Mouse (Mus musculus) spleen, adult 18-20 months (tissue): ENCODE results near the gene Tut4.

ENCODE experiments used
- DNase-seq, 2 experiments: peaks; one replicate each; pipeline ENCODE4 v3.0.0; 2022; ENCODE audit warnings: mixed read lengths in 2 of 2

Gene Tut4

GRCm38 (mm10) chr4:108539701-108540100 is 80.5 kb downstream of the Tut4 start:
- DNase-seq = no peak

GRCm38 (mm10) chr4:108565026-108565425 is 105.8 kb downstream of the Tut4 start:
- DNase-seq = no peak

GRCm38 (mm10) chr4:108572644-108573043 is 113.4 kb downstream of the Tut4 start:
- no peak for DNase-seq

GRCm38 (mm10) chr4:108578840-108579742 is 119.9 kb downstream of the Tut4 start, which contains the start of the genes Prpf38a and Orc1:
Gene Prpf38a (minus strand): TSS chr4:108579336.
Gene Orc1 (plus strand): TSS chr4:108579423.
- peak; percentile 92 to 98 for DNase-seq

GRCm38 (mm10) chr4:108579743-108580411 is 120.7 kb downstream of the Tut4 start:
- DNase-seq = no peak

GRCm38 (mm10) chr4:108593376-108593775 is 134.2 kb downstream of the Tut4 start:
- no peak for DNase-seq

GRCm38 (mm10) chr4:108595785-108596184 is 136.6 kb downstream of the Tut4 start:
- DNase-seq = no peak

GRCm38 (mm10) chr4:108598306-108598705 is 139.1 kb downstream of the Tut4 start:
- DNase-seq = no peak

- no peak for DNase-seq
Measured at GRCm38 (mm10) chr4:108601870-108602269, 142.6 kb downstream of the Tut4 start.

- no peak for DNase-seq
Measured at GRCm38 (mm10) chr4:108608651-108609050, 149.4 kb downstream of the Tut4 start.
